Comparison of ENCODE assay signal across 12 mouse cellular contexts in genomic region chr6:115524449-115524990, GRCm38 (mm10). TPM values are rescaled to one million over a fixed set of nuclear protein-coding genes. Genes with fewer than 3 reads are reported as not detected.
DNase-seq lines count a peak whose midpoint lies in the region; ATAC-seq lines count a peak whose summit lies in the region.
"Had no signal": no experiment of that assay in that cellular context is flagged by ENCODE, and none has a peak within 500 bp of the region (broad histone marks: within the 10 kb centered on the region; RNA-seq: fewer than 3 reads in every experiment).

No protein-coding gene starts in this region.

- intact Hi-C loops in gastrocnemius, postnatal 36 days (cut with DNase I), result no loop called here

- ATAC-seq in CD4-positive, CD25-positive, alpha-beta regulatory T cell, adult 4 months, result peak; percentile 60
- ATAC-seq: forebrain, embryonic 14.5 days; hindbrain, postnatal 0 days had no signal

- DNase-seq in kidney, postnatal 14 days, result peak; percentile 25
- no peak for DNase-seq in kidney, postnatal 36 days
- peak; percentile 72 for DNase-seq in 416B (ENCODE audit: low read depth)
- peak; percentile 28 for DNase-seq in lung, postnatal 36 days
- DNase-seq in gastrocnemius, postnatal 36 days, result no peak
- no peak for DNase-seq in embryo, embryonic 10.5 days (ENCODE audit: low spot score)
- DNase-seq: adrenal gland, adult 2 months; cerebellum, postnatal 10 days; right cerebral cortex, postnatal 25 days had no signal

RNA-seq across cellular contexts. Expression of gene Tsen2, which starts 19.9 kb away (rescaled TPM):
- polyA plus RNA-seq in CD4-positive, CD25-positive, alpha-beta regulatory T cell, adult 4 months (2017; shearing (Covaris generic)), result 10 to 100 TPM; 13.0 to 16.5 TPM
- total RNA-seq in gastrocnemius, postnatal 36 days (2021), result 1 to 10 TPM; 5.0 to 5.9 TPM

Comparison
In these comparisons a context has a peak if more than half of its experiments do, and no peak if none do; other contexts are left out.
1. DNase-seq: peak in kidney, postnatal 14 days (single experiment), 416B (single experiment) and lung, postnatal 36 days (single experiment); none in kidney, postnatal 36 days (0 of 2), gastrocnemius, postnatal 36 days (0 of 2) and embryo, embryonic 10.5 days (single experiment).